Mouse (Mus musculus) liver, adult 2 months (tissue): ENCODE measurements at regions not wholly inside any gene's neighbourhood (a gene's known extent, or its start where the extent isn't known, plus 50 kb on each side); places are given as distances from the start of the nearest gene placed in this dataset.
A peak's percentile ranks its signal among the peaks of the same experiment; 100 is the strongest.

Experiments used
- DNase-seq: peaks from one replicate; pipeline ENCODE4 v3.0.0-alpha.2; 2011; ENCODE audit warnings: low read depth, low spot score; ENCODE audit errors: extremely low read depth
- H3K27ac ChIP-seq: fragments of 200-500 bp; replicated peaks from 2 replicates; pipeline ENCODE4 v1.5.1; 2012; ENCODE audit warnings: low read depth, mild to moderate bottlenecking, control low read depth, inconsistent platforms, low read length; ENCODE audit not compliant: insufficient read depth
- H3K27me3 ChIP-seq: fragments of 200-500 bp; 2 replicates; pipeline ENCODE4 v1.6.1; 2012; ENCODE audit warnings: mild to moderate bottlenecking, moderate library complexity, low read length, inconsistent platforms; ENCODE audit not compliant: control insufficient read depth, insufficient read depth
- H3K36me3 ChIP-seq: fragments of 200-500 bp; 2 replicates; pipeline ENCODE4 v1.6.1; 2012; ENCODE audit warnings: low read length, inconsistent platforms; ENCODE audit not compliant: control insufficient read depth, insufficient read depth
- H3K4me1 ChIP-seq: fragments of 200-500 bp; 2 replicates; pipeline ENCODE4 v1.6.1; 2011; ENCODE audit warnings: low read length; ENCODE audit not compliant: control insufficient read depth, insufficient read depth
- H3K4me3 ChIP-seq: fragments of 200-500 bp; 2 replicates; pipeline ENCODE4 v1.5.1; 2011; ENCODE audit warnings: low read depth, mild to moderate bottlenecking, control low read depth, low read length, moderate library complexity; ENCODE audit not compliant: insufficient read depth
- H3K79me2 ChIP-seq: fragments of 200-500 bp; 2 replicates; pipeline ENCODE4 v1.6.1; 2012; ENCODE audit warnings: inconsistent platforms, mild to moderate bottlenecking, low read length, moderate library complexity; ENCODE audit not compliant: control insufficient read depth, insufficient read depth
- H3K9ac ChIP-seq: fragments of 200-500 bp; 2 replicates; pipeline ENCODE4 v1.6.1; 2012; ENCODE audit warnings: low read depth, mild to moderate bottlenecking, control low read depth, inconsistent platforms, low read length
- CTCF ChIP-seq: fragments of 200-500 bp; IDR thresholded peaks from 2 replicates; pipeline ENCODE4 v1.5.1; 2011; ENCODE audit warnings: low read depth, low read length, control low read depth
- POLR2A ChIP-seq: fragments of 200-500 bp; IDR thresholded peaks from 2 replicates; pipeline ENCODE4 v1.6.1; 2011; ENCODE audit warnings: low read length, control low read depth; ENCODE audit not compliant: insufficient read depth; ENCODE audit errors: extremely low read depth
- WGBS: fragments of 180-500 bp; shearing (Covaris S2); methylation state at CpG from one replicate; pipeline ENCODE4 v1.1.7; 2018; 5-methylcytosine and 5-hydroxymethylcytosine counted together

DNA sequence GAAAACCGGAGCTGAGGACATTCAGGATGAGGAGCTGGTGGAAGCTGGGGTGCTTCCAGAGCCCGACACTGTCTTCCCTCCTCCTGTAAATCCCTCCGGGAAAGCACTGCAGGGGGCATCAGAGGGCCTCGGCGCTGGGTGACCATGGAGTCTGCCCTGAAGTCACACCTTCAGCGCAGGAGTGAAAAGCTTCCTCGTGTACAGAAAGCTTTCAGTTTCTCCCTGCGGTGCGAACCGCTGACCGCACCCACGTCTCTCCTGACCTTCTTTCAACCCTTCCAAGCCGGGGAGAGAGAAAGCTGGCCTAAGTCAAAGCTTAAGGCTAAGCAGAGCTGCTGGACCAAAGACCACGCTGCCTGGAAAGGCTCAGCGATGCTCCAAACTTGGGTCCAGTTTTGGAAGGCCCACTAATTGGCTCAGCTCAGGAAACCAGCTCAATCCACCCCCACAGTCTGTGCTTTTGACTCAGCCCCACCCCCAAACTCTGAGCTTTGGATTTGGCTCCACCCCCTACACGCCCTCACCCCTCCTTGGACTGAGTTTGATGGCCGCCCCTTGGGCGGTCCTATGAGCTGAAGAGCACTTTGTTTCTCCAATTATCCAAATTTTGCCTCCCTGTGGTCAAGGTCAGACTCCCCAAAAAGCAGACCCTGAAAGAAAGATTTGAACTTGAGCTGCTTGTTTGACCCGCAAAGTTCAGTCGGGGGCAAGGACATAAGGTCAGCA is 97.0 kb upstream of the Rpl38 start:
- Histone ChIP-seq H3K36me3 (no peaks in the 10 kb centered on the region), H3K9ac (no peak overlapping the region), H3K27ac (no peak overlapping the region), H3K4me1 (no peaks in the 10 kb centered on the region), H3K4me3 (no peak overlapping the region), H3K27me3 (peaks cover 2% of the 10 kb centered on the region; the same call in 1 of the 2 replicates), H3K79me2 (no peaks in the 10 kb centered on the region)
- 28% methylated on average over 20 of the region's 20 CpGs for WGBS
- no peak for DNase-seq
- TF ChIP-seq CTCF (no peak), POLR2A (no peak)

DNA sequence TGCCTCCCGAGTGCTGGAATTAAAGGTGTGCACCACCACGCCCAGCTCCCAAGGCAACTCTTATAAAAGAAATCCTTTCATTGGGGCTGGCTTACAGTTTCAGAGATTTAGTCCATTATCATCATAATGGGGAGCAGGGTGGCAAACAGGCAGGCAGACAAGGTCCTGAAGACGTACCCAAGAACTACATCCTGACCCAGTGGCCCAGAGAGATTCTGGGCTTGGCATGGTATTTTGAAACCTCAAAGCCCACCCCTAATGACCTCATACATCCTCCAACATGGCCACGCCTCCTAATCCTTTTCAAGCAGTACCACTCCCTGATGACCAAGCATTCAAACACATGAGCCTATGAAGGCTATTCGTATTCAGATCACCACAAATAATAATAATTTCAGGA is 98.2 kb upstream of the Rpl38 start:
- no peak overlapping the region for H3K9ac ChIP-seq
- TF ChIP-seq POLR2A (no peak), CTCF (no peak)
- no peak overlapping the region for H3K4me3 ChIP-seq
- no peaks in the 10 kb centered on the region for H3K4me1 ChIP-seq
- peaks cover 2% of the 10 kb centered on the region; the same call in 1 of the 2 replicates for H3K27me3 ChIP-seq
- no peak overlapping the region for H3K27ac ChIP-seq
- no peak for DNase-seq
- WGBS = 93% methylated on average over 5 of the region's 5 CpGs
- no peaks in the 10 kb centered on the region for H3K36me3 ChIP-seq
- no peaks in the 10 kb centered on the region for H3K79me2 ChIP-seq

DNA sequence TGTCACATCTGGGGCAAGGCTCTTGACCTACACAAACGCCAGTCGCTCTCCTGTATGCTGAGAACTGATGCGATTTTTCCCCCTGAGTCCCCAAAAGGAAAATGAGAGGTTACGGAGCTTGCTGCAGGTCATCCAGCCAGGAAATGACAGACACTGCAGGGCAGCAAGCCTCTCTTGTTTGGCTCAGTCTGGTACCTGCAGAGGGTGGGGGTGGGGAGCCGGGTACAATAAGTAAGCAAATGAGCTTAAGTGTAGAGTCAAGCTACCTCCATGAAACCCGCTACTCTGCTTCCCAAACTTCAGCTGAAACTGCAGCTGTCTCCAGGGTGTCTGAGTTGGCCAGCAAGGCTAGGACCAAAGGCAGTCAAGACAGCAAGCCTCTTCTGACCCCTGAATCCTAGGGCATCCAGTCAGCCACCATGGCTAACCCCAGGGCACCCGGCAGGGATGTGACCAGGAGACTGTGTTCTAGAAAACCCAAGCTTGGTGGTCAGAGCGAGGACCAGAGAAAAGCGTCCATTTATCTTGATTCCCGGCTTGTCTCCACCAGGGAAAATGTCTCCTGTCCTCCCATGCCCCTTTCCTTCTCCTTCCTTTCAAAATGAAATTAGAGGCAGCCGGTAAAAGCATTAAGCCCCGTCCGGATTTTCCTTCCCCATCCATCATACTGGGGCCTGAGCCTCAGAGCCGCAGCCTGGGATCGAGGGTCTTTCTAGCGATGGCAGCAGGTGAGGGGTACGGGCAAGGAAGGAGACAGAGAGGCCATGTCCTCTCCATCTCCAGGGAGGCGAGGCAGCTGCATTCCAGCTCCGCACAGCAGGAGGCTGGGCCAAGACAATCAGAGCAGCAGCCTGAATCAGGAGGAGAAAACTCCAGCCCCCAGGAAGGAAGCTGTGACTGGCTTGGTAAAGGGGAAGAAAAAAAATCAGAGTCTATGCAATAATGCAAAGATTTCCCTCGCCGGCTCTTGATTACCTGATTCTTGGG is 100.2 kb upstream of the Rpl38 start:
- peaks cover 2% of the 10 kb centered on the region; the same call in 1 of the 2 replicates for H3K27me3 ChIP-seq
- H3K4me3 ChIP-seq = no peak overlapping the region
- no peaks in the 10 kb centered on the region for H3K79me2 ChIP-seq
- 12% methylated on average over 21 of the region's 21 CpGs for WGBS
- TF ChIP-seq CTCF = no peak
- TF ChIP-seq POLR2A = no peak
- no peaks in the 10 kb centered on the region for H3K36me3 ChIP-seq
- H3K27ac ChIP-seq = no peak overlapping the region
- DNase-seq = no peak
- H3K9ac ChIP-seq = no peak overlapping the region
- H3K4me1 ChIP-seq = no peaks in the 10 kb centered on the region

DNA sequence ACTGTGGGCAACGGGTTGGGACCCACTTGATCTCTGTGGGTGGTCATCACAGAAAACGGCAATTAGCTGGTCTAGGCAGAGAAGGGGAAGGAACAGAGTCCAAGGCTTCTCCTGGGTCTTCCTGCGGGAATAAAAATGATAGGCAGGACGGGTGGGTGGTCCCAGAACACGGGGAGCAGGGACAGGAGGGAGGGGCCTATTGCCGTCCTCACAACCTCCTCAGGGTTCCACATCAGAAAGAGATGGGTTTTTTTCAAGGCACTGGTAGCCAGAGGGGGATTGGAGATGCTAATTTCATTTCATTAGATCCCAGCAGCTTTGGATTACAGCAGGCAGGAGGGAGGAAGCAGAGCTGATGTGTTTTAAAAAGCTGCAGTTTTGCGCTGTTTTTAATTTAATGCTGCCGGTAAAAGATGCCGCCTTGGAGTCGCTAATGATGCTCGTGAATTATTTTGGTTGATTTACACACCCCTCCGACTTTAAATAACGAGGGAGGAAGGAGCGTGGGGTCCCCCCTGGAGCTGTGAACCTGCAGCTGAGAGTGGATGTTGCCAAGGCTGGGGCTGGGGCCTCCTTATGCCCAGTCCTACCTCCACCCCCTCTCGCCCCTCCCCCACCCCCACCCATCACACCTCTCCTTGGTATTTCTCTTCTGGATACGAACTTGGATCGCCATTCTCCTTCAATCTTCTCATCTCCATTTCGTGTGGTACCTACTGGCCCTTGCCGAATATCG is 101.1 kb upstream of the Rpl38 start:
- DNase-seq = no peak
- Histone ChIP-seq H3K27me3 (peaks cover 2% of the 10 kb centered on the region; the same call in 1 of the 2 replicates), H3K4me3 (no peak overlapping the region), H3K9ac (no peak overlapping the region), H3K36me3 (no peaks in the 10 kb centered on the region), H3K4me1 (no peaks in the 10 kb centered on the region), H3K27ac (no peak overlapping the region), H3K79me2 (no peaks in the 10 kb centered on the region)
- TF ChIP-seq CTCF (no peak), POLR2A (no peak)
- 19% methylated on average over 20 of the region's 20 CpGs for WGBS

DNA sequence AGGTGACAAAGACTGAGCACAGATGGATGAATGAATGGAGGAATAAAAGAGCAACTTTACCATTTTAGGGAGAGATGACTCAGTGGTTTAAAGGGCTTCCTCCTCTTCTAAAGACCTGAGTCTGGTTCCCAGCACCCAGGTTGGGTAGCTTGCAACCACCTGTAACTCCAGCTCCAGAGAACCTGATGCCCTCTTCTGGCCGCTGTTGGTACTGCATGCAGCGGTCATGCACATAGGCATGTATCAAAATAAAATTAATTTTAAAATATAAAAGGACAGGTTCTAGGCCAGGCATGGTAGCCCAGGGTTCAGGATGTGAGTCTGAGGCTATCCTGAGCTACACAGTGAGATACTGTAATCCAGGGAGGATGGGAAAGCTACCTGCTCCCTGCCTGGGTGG is 103.4 kb upstream of the Rpl38 start:
- Histone ChIP-seq H3K36me3 (no peaks in the 10 kb centered on the region), H3K4me3 (no peak overlapping the region), H3K27me3 (0 out of 2 replicates have a peak, but pooled peaks cover 2% of the 10 kb centered on the region), H3K4me1 (no peaks in the 10 kb centered on the region), H3K79me2 (no peaks in the 10 kb centered on the region), H3K27ac (no peak overlapping the region), H3K9ac (no peak overlapping the region)
- TF ChIP-seq CTCF (peak; percentile 40; the same call in 1 of the 2 replicates), POLR2A (no peak)
- WGBS = 93% methylated on average over 2 of the region's 2 CpGs
- no peak for DNase-seq
